ENCODE assay signal across 10 mouse cellular contexts in genomic region chr2:152942898-152943515, GRCm38 (mm10). TPM values are rescaled to one million over a fixed set of nuclear protein-coding genes. Genes with fewer than 3 reads are reported as not detected.
A peak's percentile ranks its signal among the peaks of the same experiment; 100 is the strongest.
DNase-seq lines count a peak whose midpoint lies in the region; ATAC-seq and TF ChIP-seq lines count a peak whose summit lies in the region.
"Had no signal": no experiment of that assay in that cellular context is flagged by ENCODE, and none has a peak within 500 bp of the region (broad histone marks: within the 10 kb centered on the region; RNA-seq: fewer than 3 reads in every experiment).

No protein-coding gene starts in this region.

- ATAC-seq in heart, embryonic 11.5 days (replicated peaks; ENCODE audit: insufficient number of reproducible peaks, low FRiP score, low TSS enrichment), result no peak; the same call in 1 of the 2 replicates
- ATAC-seq in forebrain, embryonic 15.5 days (replicated peaks), result no peak
- ATAC-seq in CD4-positive, CD25-positive, alpha-beta regulatory T cell, adult 4 months, result no peak
- ATAC-seq: Patski had no signal

- WGBS in heart, embryonic 11.5 days (ENCODE audit: insufficient replicate concordance), result under 1% methylated on average over 63 of the region's 65 CpGs
- under 1% methylated on average over 63 of the region's 65 CpGs for WGBS in forebrain, embryonic 15.5 days
- 1% methylated on average over 65 of the region's 65 CpGs for WGBS in midbrain, embryonic 10.5 days

- no peak overlapping the region for H3K27ac ChIP-seq in heart, embryonic 11.5 days (ENCODE audit: low read depth, low read length)
- no peak overlapping the region for H3K27ac ChIP-seq in ES-E14 (ENCODE audit: insufficient read depth, low read depth, low read length, poor library complexity, severe bottlenecking)
- H3K27ac ChIP-seq in forebrain, embryonic 15.5 days (replicated peaks), result no peak overlapping the region
- H3K27ac ChIP-seq in midbrain, embryonic 10.5 days (replicated peaks), result no peak overlapping the region; the same call in 1 of the 2 replicates
- H3K27ac ChIP-seq: macrophage had no signal

- peak overlapping the region; percentile 58; the same call in 1 of the 2 replicates for H3K9ac ChIP-seq in heart, embryonic 11.5 days (ENCODE audit: low read depth, low read length)
- 0 out of 2 replicates have a peak overlapping the region, but pooled peaks have one; percentile 22 for H3K9ac ChIP-seq in ES-E14 (ENCODE audit: insufficient read depth, low read depth, low read length, poor library complexity, severe bottlenecking)
- peak overlapping the region; percentile 27 for H3K9ac ChIP-seq in forebrain, embryonic 15.5 days (replicated peaks)

- H3K4me2 ChIP-seq in heart, embryonic 11.5 days, result peak overlapping the region; percentile 95
- peak overlapping the region; percentile 86 for H3K4me2 ChIP-seq in forebrain, embryonic 15.5 days (replicated peaks)

- no peaks in the 10 kb centered on the region for H3K9me3 ChIP-seq in heart, embryonic 11.5 days (replicated peaks; ENCODE audit: control insufficient read depth, low read length)
- no peaks in the 10 kb centered on the region for H3K9me3 ChIP-seq in ES-E14 (ENCODE audit: control insufficient read depth, insufficient read depth, low read depth, low read length)
- no peaks in the 10 kb centered on the region for H3K9me3 ChIP-seq in forebrain, embryonic 15.5 days
- H3K9me3 ChIP-seq in midbrain, embryonic 10.5 days (replicated peaks), result no peaks in the 10 kb centered on the region

- peaks cover 72% of the 10 kb centered on the region for H3K27me3 ChIP-seq in heart, embryonic 11.5 days (ENCODE audit: control insufficient read depth, insufficient read depth, low read length)
- H3K27me3 ChIP-seq in forebrain, embryonic 15.5 days, result peaks cover 56% of the 10 kb centered on the region
- peaks cover 100% of the 10 kb centered on the region for H3K27me3 ChIP-seq in midbrain, embryonic 10.5 days (ENCODE audit: low read depth, poor library complexity, severe bottlenecking)

- no peaks in the 10 kb centered on the region for H3K36me3 ChIP-seq in heart, embryonic 11.5 days (ENCODE audit: control insufficient read depth, insufficient read depth, low read length)
- no peaks in the 10 kb centered on the region for H3K36me3 ChIP-seq in ES-E14 (ENCODE audit: control insufficient read depth, insufficient read depth, low read length, poor library complexity, severe bottlenecking)
- no peaks in the 10 kb centered on the region for H3K36me3 ChIP-seq in forebrain, embryonic 15.5 days
- no peaks in the 10 kb centered on the region for H3K36me3 ChIP-seq in midbrain, embryonic 10.5 days

- intact Hi-C loops in heart, postnatal 25 days (cut with DNase I), result loop anchor here (5.0 kb wide), 1 partner anchor 74 kb away; the partner anchor contains the start of gene Pdrg1

- no peak for DNase-seq in heart, postnatal 25 days (ENCODE audit: low spot score)
- no peak for DNase-seq in ES-E14 (ENCODE audit: low read depth, low spot score)
- DNase-seq in midbrain, embryonic 10.5 days (ENCODE audit: low spot score), result peak; percentile 51
- DNase-seq in spleen, adult 12 weeks (ENCODE audit: low spot score), result no peak
- DNase-seq in kidney, adult 11 months, result no peak

- H3K4me3 ChIP-seq in heart, embryonic 11.5 days (ENCODE audit: low read depth, low read length), result peak overlapping the region; percentile 53
- peak overlapping the region; percentile 44 to 57; a peak in 3 of 4 replicates for H3K4me3 ChIP-seq in ES-E14 (ENCODE audit: insufficient read depth in 1 of 2, low read depth in 1 of 2, low read length in 2 of 2, poor library complexity in 1 of 2, severe bottlenecking in 1 of 2)
- peak overlapping the region; percentile 43 for H3K4me3 ChIP-seq in forebrain, embryonic 15.5 days
- H3K4me3 ChIP-seq in midbrain, embryonic 10.5 days, result peak overlapping the region; percentile 65

- H3K4me1 ChIP-seq in heart, embryonic 11.5 days (ENCODE audit: control insufficient read depth, insufficient read depth, low read length), result peaks cover 4% of the 10 kb centered on the region
- H3K4me1 ChIP-seq in ES-E14 (ENCODE audit: control insufficient read depth in 2 of 2, insufficient read depth in 2 of 2, low read length in 2 of 2, poor library complexity in 1 of 2), result no peaks in the 10 kb centered on the region
- peaks cover 21% of the 10 kb centered on the region for H3K4me1 ChIP-seq in forebrain, embryonic 15.5 days
- H3K4me1 ChIP-seq in midbrain, embryonic 10.5 days, result peaks cover 20% of the 10 kb centered on the region

- in situ Hi-C loops in ES-E14 (cut with MboI; ENCODE audit: low sequenced_read_pairs in 2 of 2, unreplicated experiment in 2 of 2), result no loop called here

TF ChIP-seq in ES-E14, 5 proteins besides CTCF, POLR2A, EP300 and RAD21:
- no peak for TF ChIP-seq MAFK (IDR thresholded peaks at IDR 0.05; ENCODE audit: insufficient read depth, low read depth, low read length)
- no peak for TF ChIP-seq HCFC1 (IDR thresholded peaks at IDR 0.05; ENCODE audit: borderline replicate concordance, insufficient read depth, low read length)

RNA-seq across cellular contexts. Expression of gene Dusp15, which starts 8.5 kb away (rescaled TPM):
- 0.07 TPM in 1 of 2 replicates, not detected in the other for polyA plus RNA-seq in heart, embryonic 11.5 days (2014; fragmentation: Nextera tagmentation; extraction: Ambion mirVana)
- total RNA-seq in heart, postnatal 25 days (2021), result under 1 TPM in 1 of 2 experiments, not detected in 1; 0.20 TPM
- total RNA-seq in ES-E14 (2012; rRNA removed), result 0.31 and 0.48 TPM in 2 replicates
- polyA plus RNA-seq in forebrain, embryonic 15.5 days (2015; fragmentation: Nextera tagmentation; extraction: Ambion mirVana), result 7.1 and 7.3 TPM in 2 replicates
- polyA plus RNA-seq in midbrain, embryonic 10.5 days (2016; fragmentation: Nextera tagmentation; extraction: Ambion mirVana), result 0.60 and 1.3 TPM in 2 replicates
- under 1 TPM in 1 of 2 experiments, not detected in 1; 0.11 TPM for polyA plus RNA-seq in CD4-positive, CD25-positive, alpha-beta regulatory T cell, adult 4 months (2017; shearing (Covaris generic))
- polyA plus RNA-seq: macrophage had no signal

RNA-seq across cellular contexts. Expression of gene Foxs1, which starts 10.0 kb away (rescaled TPM):
- polyA plus RNA-seq in heart, embryonic 11.5 days (2014; fragmentation: Nextera tagmentation; extraction: Ambion mirVana), result 0.52 and 0.83 TPM in 2 replicates
- 1 to 10 TPM; 3.7 TPM for total RNA-seq in heart, postnatal 25 days (2021)
- total RNA-seq in ES-E14 (2012; rRNA removed), result 0.36 TPM in 1 of 2 replicates, not detected in the other
- polyA plus RNA-seq in forebrain, embryonic 15.5 days (2015; fragmentation: Nextera tagmentation; extraction: Ambion mirVana), result 3.2 and 4.4 TPM in 2 replicates
- polyA plus RNA-seq in midbrain, embryonic 10.5 days (2016; fragmentation: Nextera tagmentation; extraction: Ambion mirVana), result 0.58 and 1.5 TPM in 2 replicates
- polyA plus RNA-seq in CD4-positive, CD25-positive, alpha-beta regulatory T cell, adult 4 months (2017; shearing (Covaris generic)), result not detected
- polyA plus RNA-seq: macrophage had no signal

RNA-seq across cellular contexts. Expression of gene Ttll9, which starts 19.3 kb away (rescaled TPM):
- 0.76 TPM in 1 of 2 replicates, not detected in the other for polyA plus RNA-seq in heart, embryonic 11.5 days (2014; fragmentation: Nextera tagmentation; extraction: Ambion mirVana)
- not detected for total RNA-seq in heart, postnatal 25 days (2021)
- total RNA-seq in ES-E14 (2012; rRNA removed), result 1.2 and 2.1 TPM in 2 replicates
- polyA plus RNA-seq in forebrain, embryonic 15.5 days (2015; fragmentation: Nextera tagmentation; extraction: Ambion mirVana), result 2.3 and 3.0 TPM in 2 replicates
- polyA plus RNA-seq in midbrain, embryonic 10.5 days (2016; fragmentation: Nextera tagmentation; extraction: Ambion mirVana), result 1.3 and 1.4 TPM in 2 replicates
- 1 to 10 TPM in 1 of 2 experiments, under 1 TPM in 1; 0.78 to 2.0 TPM for polyA plus RNA-seq in CD4-positive, CD25-positive, alpha-beta regulatory T cell, adult 4 months (2017; shearing (Covaris generic))
- polyA plus RNA-seq: macrophage had no signal

RNA-seq across cellular contexts. Expression of gene Mylk2, which starts 31.9 kb away (rescaled TPM):
- polyA plus RNA-seq in heart, embryonic 11.5 days (2014; fragmentation: Nextera tagmentation; extraction: Ambion mirVana), result not detected in 2 replicates
- total RNA-seq in heart, postnatal 25 days (2021), result under 1 TPM in 1 of 2 experiments, not detected in 1; 0.13 TPM
- 0.16 and 0.22 TPM in 2 replicates for total RNA-seq in ES-E14 (2012; rRNA removed)
- not detected in 2 replicates for polyA plus RNA-seq in forebrain, embryonic 15.5 days (2015; fragmentation: Nextera tagmentation; extraction: Ambion mirVana)
- 0.06 and 0.07 TPM in 2 replicates for polyA plus RNA-seq in midbrain, embryonic 10.5 days (2016; fragmentation: Nextera tagmentation; extraction: Ambion mirVana)
- polyA plus RNA-seq in CD4-positive, CD25-positive, alpha-beta regulatory T cell, adult 4 months (2017; shearing (Covaris generic)), result not detected
- polyA plus RNA-seq: macrophage had no signal
